Mouse (Mus musculus) thymus, postnatal 10 days (tissue): ENCODE results near the gene Csad.
"Not testable (repeated sequence)": the region's sequence is repeated elsewhere in the genome, so short reads cannot be mapped to it uniquely, and the experiment has no call there.

ENCODE experiments used
- DNase-seq, 2 experiments: peaks; one replicate each; pipeline ENCODE4 v3.0.0; 2021; ENCODE audit warnings: low spot score in 2 of 2

Gene Csad

DNA sequence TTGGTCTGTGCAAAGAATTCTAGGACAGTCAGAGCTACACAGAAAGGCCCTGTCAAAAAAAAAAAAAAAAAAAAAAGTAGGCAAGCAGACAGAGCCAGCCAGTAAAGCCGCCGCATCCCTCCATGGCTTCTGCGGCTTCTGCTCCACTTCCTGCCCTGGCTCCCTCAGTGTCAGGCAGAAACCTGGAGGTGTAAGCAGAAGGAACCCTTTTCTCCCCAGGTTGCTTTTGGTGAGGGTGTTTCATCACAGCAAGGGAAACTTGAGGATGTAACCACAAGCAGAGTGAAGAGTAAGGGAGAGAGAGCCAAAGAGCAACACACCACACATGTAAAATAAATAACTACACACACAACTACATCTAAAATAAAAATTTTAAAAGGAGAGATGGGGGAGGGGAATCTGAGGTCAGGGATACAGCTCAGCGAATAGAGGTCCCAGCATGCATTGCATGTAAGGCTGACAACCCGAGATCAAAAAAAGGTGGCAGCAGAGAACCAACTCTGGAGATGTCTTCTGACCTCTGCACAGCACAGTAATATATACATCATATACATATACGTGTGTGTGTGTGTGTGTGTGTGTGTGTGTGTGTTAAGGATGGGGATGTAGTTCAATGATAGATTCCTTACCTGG, 38.9 kb downstream of the Csad start:
- peak; percentile 42 to 45 for DNase-seq

- DNase-seq, result no peak
Observed at GRCm38 (mm10) chr15:102163900-102164693, 40.4 kb downstream of the Csad start.

GRCm38 (mm10) chr15:102160415-102161060, 44.0 kb downstream of the Csad start:
- DNase-seq, result peak in 1 of 2 experiments; percentile 19

GRCm38 (mm10) chr15:102156836-102157235, 47.7 kb downstream of the Csad start:
- DNase-seq, result no peak

GRCm38 (mm10) chr15:102155006-102155405, 49.5 kb downstream of the Csad start:
- DNase-seq, result not testable (repeated sequence)

- no peak for DNase-seq
Observed at GRCm38 (mm10) chr15:102152646-102153045, 51.9 kb downstream of the Csad start.

DNA sequence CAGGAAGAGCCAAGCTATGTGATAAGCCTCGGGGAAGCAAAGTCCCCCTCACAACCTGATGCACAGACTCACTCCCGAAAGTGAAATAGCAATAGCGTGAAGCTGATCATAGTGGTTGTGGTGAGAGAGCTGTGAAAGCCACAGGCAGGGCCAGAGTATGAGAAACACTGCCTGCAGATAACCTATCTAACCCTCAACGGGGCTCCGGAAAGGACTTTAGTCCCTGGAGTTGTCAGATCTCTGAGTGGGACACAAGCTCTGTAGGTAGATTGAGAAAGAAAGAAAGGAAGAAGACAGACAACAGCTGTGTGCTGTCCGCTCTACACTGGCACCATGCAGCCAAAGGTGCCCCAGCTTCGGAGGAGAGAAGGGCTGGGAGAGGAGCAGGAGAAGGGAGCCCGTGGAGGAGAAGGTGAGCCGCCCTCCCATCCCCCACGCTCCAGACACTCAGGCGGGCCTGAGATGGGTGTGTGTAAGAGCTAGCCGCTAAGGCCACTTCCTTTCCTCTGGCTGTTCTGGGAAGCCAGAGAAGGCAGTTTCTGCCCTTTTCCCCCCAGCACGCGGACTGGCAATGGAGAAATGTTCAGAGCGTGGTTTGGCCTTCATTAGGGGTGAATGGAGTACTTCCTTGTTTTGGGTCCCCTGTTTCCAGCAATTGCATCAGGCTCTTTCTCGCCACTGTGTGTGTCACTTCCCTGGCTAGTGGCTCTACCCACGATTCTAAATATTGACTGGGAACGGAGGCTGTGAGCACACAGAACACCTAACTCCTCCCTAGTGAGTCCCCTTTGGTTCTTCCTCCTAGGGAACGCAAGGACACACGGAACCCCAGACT, 54.0 kb downstream of the Csad start, which contains the start of gene Soat2:
Gene Soat2 (plus strand): TSS at position 226 of the 835 bp plus-strand sequence.
- peak in 1 of 2 experiments; percentile 18 for DNase-seq

DNA sequence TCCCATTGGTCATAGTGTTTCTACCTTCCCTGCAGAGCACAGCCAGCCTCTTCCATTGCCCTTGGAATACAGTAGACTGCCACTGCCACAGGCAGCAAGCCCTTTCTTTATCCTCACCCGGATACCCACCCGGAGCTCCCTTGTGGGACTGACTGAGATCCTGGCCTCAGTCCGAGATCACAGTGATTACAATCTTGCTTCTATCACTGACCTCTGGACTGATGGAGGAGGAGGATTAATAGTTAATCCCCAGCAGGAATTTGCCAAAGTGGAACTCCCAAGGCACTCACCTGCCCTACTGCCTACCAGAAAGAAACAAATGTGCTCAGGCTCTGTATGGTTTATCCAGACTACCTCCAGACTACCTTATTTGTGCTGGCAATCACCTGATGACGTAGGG, 55.0 kb downstream of the Csad start:
- no peak for DNase-seq

GRCm38 (mm10) chr15:102147674-102148402, 56.7 kb downstream of the Csad start:
- no peak for DNase-seq

- peak in 1 of 2 experiments; percentile 35 for DNase-seq
Observed at GRCm38 (mm10) chr15:102146882-102147281, 57.6 kb downstream of the Csad start.

DNA sequence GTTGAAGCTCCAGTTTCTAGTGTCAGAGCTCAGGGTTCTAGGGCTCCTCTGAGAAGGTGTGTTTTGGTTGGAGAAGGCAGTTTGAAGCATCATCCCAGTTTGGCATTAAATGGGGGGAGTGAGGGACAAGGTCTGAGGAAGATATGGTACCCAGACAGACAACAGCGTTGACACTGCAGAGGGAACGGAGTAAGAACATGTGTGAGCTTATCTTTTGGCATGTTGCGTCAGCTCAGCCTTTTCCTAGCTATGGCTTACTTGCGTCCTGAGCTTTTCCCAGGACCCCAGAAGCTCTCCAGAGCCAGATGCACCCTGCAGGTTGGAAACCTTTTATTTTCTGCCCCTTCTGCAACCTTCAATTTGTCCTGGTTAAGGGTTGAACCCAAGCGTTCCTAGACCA, 58.4 kb downstream of the Csad start:
- DNase-seq, result no peak

- no peak for DNase-seq
Observed at GRCm38 (mm10) chr15:102145330-102145729, 59.2 kb downstream of the Csad start.

- DNase-seq, result no peak
Observed at GRCm38 (mm10) chr15:102144726-102145125, 59.8 kb downstream of the Csad start.

DNA sequence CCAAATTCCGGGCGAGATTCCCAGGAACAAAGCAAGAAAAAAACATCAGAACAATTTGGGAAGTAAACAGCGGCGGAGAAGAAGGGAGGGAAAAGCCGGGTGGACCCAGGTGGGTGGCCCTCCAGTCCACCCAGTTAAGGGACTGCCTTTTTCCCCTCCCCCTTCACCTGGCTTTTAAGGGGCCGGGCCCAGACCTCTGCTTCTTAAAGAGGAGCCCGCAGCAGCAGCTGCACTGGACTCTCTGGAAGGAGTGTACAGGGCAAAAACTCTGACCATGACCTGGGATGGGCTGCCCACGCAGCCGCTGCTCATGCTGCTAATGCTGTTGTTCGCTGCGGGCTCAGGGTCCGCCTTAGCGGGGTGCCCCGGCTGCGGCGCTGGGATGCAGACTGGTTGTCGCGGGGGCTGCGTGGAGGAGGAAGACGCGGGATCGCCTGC, 60.2 kb downstream of the Csad start, which contains the start of gene Igfbp6:
Gene Igfbp6 (plus strand): TSS at position 89 of the 438 bp plus-strand sequence.
- DNase-seq, result no peak

DNA sequence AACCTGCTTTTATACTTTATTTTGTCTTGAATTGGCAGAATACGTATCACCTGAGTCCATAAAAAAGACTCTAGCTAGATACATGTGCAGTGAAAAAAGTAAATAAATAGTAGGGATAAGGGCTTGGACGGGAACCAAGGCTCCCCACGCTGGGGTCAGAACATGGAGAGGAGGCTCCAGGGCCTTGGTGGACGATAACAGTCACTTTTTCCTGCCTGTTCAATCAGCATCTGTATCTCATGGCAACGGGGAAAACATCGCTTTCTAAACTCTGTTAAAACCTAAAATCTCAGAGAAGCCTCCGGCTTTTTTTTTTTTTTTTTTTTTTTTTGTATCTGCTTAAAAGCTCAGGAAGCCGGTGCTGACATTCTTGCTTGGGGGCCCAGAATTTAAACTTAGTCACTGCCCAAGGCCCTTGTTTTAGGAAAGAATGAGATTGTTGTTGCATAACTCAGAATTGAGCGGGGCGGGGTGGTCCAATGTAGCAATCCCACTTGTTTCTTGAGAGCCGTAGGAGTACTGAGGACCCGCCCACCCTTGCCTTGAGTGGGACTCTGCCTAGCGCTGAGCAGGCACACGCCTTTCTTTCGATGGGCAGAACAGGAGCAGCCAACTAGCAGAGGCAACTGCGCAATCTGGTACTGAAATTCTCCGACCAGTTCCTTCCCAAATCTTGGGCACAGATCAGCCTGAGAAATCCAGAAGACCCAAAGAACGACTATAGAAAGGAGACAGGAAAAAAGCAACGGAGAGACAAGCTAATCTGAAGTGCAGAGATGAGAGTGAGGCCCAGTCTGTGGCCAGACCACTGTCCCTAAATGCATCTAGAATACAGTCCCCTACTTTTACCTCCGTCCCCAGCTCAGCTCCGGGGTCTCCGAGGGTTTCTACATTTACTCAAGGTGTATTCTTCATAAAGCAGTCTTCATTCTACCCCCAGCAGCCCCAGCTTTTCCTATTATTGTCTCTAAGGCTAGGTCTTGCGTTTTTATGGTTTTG, 61.3 kb downstream of the Csad start:
- DNase-seq, result no peak

GRCm38 (mm10) chr15:102141120-102141519, 63.4 kb downstream of the Csad start:
- DNase-seq, result no peak

GRCm38 (mm10) chr15:102136129-102136758, 68.3 kb downstream of the Csad start, which contains the start of gene Spryd3:
Gene Spryd3 (minus strand): TSS chr15:102136234.
- peak; percentile 97 to 98 for DNase-seq

DNA sequence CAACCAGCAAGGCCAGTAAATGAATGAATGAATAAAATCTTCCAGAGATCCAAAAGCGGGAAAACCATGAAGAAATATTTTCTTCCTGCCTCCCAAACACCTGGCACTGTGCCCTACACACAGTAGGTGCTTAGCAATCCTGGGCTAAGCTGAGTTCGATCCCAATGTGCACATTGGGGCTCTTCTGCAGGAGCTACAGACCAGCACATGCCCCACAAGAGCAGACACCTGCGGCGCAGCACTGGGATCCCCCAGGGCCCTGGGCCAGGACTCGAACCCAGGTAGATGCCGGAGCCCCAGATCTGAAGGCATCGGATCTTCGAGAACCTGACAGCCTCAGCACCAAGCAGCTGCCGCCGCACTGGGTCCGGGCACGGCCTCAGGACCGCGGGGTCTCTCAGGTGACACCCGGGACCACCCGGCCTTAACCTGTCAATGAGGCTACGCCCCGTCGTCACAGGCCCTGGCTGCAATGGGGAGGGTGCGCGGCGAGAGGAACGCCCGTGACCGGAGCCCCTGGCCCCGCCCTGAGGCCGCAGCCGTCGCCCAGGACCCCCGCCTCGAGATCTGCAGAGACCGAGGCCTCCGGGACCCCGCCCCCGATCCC, 68.9 kb downstream of the Csad start:
- DNase-seq, result no peak

- DNase-seq, result no peak
Observed at GRCm38 (mm10) chr15:102134709-102135108, 69.8 kb downstream of the Csad start.
